Mouse (Mus musculus) common myeloid progenitor, adult 5-6 weeks (primary cell): ENCODE data around the gene Hlcs. TPM values are rescaled to one million over a fixed set of nuclear protein-coding genes. Genes with fewer than 3 reads are reported as not detected.

Experiments
- ATAC-seq: replicated peaks from 2 replicates; pipeline ENCODE4 v1.8.0; 2016; ENCODE audit warnings: low read depth, mild to moderate bottlenecking, moderate TSS enrichment, inconsistent platforms; ENCODE audit not compliant: poor library complexity, severe bottlenecking
- total RNA-seq: library from RNA; stranded (forward); fragments of 200-1000, 187-1606 nt; gene quantifications from 2 replicates; pipeline ENCODE4 v1.2.3, GENCODE M21; 2017

The Hlcs gene
- total RNA-seq, 1 experiment from 2014 or later = 11.3 TPM

GRCm38 (mm10) chr16:94084711-94085602, 228.4 kb downstream of the Hlcs start, which contains the start of gene Sim2:
Sim2 (plus strand) TSS chr16:94084931.
- ATAC-seq = no peak

GRCm38 (mm10) chr16:94083848-94084525, 229.4 kb downstream of the Hlcs start:
- no peak for ATAC-seq

DNA sequence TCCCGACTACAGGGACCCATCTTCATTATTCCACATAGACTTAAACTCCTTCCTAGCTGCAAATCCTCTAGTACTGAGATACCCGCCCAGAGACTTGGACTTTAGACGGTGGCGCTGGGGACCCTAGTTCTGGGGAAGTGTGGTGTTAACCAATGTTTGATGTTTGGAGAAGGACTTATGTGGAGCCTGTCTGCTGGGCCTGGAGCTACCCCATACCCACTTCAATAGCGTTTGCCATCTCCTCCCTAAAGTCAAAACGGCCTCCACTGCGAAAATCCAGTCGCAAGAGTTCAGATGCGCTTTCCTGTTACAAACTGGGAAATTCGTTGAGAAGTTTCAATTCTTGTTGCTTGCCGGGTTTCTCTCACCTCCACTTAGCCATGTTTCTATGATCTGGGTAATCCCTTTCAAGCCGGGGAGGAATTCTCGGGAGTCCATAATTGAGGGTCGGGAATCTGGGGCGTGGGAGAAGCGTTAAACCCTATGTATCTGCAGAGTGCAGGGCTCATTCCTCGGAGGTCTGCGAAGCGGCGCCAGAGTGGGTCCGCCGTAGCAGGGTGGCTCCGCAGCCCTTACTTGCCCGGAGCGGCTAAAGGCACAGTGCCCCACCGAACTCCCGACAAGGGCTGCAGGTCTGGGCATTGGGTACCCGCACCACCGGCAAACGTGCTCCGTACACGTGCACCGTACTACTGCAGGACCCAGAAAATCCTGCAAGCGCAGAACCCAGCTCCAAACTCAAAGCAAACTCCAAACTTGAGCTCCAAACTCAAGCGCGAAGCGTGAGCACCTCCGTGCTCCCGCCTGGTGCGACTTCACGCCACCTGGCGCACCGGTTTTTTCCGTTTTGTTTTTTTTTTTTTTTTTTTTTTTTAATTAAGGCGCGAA, 230.2 kb downstream of the Hlcs start:
- ATAC-seq = no peak

- ATAC-seq = no peak
These were observed 231.2 kb downstream of the Hlcs start for GRCm38 (mm10) chr16:94081996-94082708.

- no peak for ATAC-seq
These were observed 231.8 kb downstream of the Hlcs start for GRCm38 (mm10) chr16:94081596-94081995.

- no peak for ATAC-seq
These were observed 233.4 kb downstream of the Hlcs start for GRCm38 (mm10) chr16:94079856-94080555.

- ATAC-seq = no peak
These were observed 234.1 kb downstream of the Hlcs start for GRCm38 (mm10) chr16:94079075-94079855.

Other genes starting within 250 kb of the Hlcs start
- not detected in 2 replicates for gene Sim2, start 228.6 kb downstream of the Hlcs start, total RNA-seq
- gene Ripply3, start 14.8 kb upstream of the Hlcs start, total RNA-seq = not detected in 2 replicates
- gene Ttc3, start 57.0 kb upstream of the Hlcs start, total RNA-seq = 243 and 254 TPM in 2 replicates
- 15.8 and 31.0 TPM in 2 replicates for gene Pigp, start 58.3 kb upstream of the Hlcs start, total RNA-seq
- 9.3 and 20.8 TPM in 2 replicates for gene Vps26c, start 213.3 kb upstream of the Hlcs start, total RNA-seq